Mouse (Mus musculus): Measurements from ENCODE around the gene Icam4. TPM values are rescaled to one million over a fixed set of nuclear protein-coding genes. Genes with fewer than 3 reads are reported as not detected.

The Icam4 gene
- polyA plus RNA-seq, 1 experiment from 2014 or later: 0.50 TPM

DNA sequence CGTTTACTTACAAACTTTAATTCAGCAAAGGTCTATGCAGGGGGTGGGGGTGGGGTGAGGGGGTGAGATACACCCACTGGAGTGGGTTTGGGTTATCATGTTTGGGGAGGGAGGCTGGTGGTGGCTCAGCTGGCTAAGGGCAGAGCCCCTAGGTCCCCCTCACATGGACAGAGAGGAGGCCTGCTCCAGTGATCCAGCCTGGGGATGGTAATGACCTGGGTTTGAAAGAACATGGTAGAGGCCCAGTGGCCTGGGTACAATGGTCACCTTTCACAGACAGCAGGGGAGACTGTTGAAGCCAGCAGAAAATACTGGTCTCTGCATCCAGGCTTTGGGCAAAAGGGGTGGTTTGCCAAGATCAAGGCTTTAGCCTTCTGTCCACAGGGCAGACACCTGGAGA lies 45.0 kb downstream of the Icam4 start:
- no peak overlapping the region; the same call in 1 of the 2 replicates for H3K27ac ChIP-seq (replicated peaks)

DNA sequence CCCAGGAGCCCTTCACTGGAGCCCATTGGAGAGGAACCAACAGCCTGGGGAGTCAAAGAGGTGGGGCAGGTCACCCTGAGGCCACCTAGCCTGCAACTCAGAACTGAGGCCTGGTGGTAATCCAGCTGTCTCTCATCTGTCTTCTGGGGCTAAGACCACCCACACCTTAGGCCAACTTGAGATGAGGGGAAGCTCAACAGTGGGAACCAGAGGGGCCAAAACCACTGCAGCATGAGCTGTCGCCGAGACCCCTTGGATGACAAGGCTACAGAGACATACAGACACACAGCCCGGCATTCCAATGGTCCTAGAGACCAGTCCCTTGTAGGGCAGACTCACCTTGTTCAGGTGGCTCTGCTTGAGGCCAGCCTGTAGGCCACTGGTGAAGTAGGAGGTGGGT lies 46.5 kb downstream of the Icam4 start:
- 83% methylated on average over 3 of the region's 3 CpGs for WGBS
- Histone ChIP-seq H3K27me3 (ENCODE audit: control insufficient read depth, insufficient read depth, low read length) (no peaks in the 10 kb centered on the region), H3K9ac (ENCODE audit: low read length) (no peak overlapping the region), H3K27ac (replicated peaks) (no peak overlapping the region), H3K4me1 (replicated peaks; ENCODE audit: control insufficient read depth, insufficient read depth) (no peaks in the 10 kb centered on the region), H3K36me3 (ENCODE audit: control insufficient read depth, insufficient read depth, low read length) (peaks cover 13% of the 10 kb centered on the region), H3K9me3 (ENCODE audit: control insufficient read depth, low read length) (no peaks in the 10 kb centered on the region), H3K4me2 (replicated peaks; ENCODE audit: low read depth) (no peak overlapping the region), H3K4me3 (ENCODE audit: low read depth, low read length) (no peak overlapping the region)
- ATAC-seq (ENCODE audit: low FRiP score, low TSS enrichment): no peak
- TF ChIP-seq EP300 (optimal IDR thresholded peaks at IDR 0.05): no peak
- no peak for TF ChIP-seq CTCF (IDR thresholded peaks at IDR 0.05; ENCODE audit: low read depth)
- no peak for DNase-seq (ENCODE audit: low spot score)

More for the DNA sequence above, 45.0 kb downstream of the Icam4 start:
- peaks cover 14% of the 10 kb centered on the region for H3K36me3 ChIP-seq (ENCODE audit: control insufficient read depth, insufficient read depth, low read length)
- TF ChIP-seq CTCF (IDR thresholded peaks at IDR 0.05; ENCODE audit: low read depth) (no peak), EP300 (optimal IDR thresholded peaks at IDR 0.05) (no peak)
- H3K9me3 ChIP-seq (ENCODE audit: control insufficient read depth, low read length): no peaks in the 10 kb centered on the region
- no peaks in the 10 kb centered on the region for H3K27me3 ChIP-seq (ENCODE audit: control insufficient read depth, insufficient read depth, low read length)
- H3K4me1 ChIP-seq (replicated peaks; ENCODE audit: control insufficient read depth, insufficient read depth): no peaks in the 10 kb centered on the region
- H3K4me2 ChIP-seq (replicated peaks; ENCODE audit: low read depth): no peak overlapping the region
- WGBS: 67% methylated on average over 1 of the region's 1 CpGs
- ATAC-seq (ENCODE audit: low FRiP score, low TSS enrichment): no peak
- no peak for DNase-seq (ENCODE audit: low spot score)
- H3K4me3 ChIP-seq (ENCODE audit: low read depth, low read length): no peak overlapping the region
- H3K9ac ChIP-seq (ENCODE audit: low read length): no peak overlapping the region

MicroRNA genes within 50 kb of the gene (microRNA counts, 519-probe panel; counts per million panel counts)
- not detected for microRNA mmu-miR-1900

Small RNAs within 50 kb of the gene (microRNA-seq; reads per million reads assigned to microRNA genes)
- not detected for gene Mir1900
- gene Mir7082: not detected

Other genes with a start within 250 kb of the Icam4 start
- gene Col5a3, start 214.3 kb upstream of the Icam4 start, polyA plus RNA-seq (2015; fragmentation: Nextera tagmentation; extraction: Ambion mirVana): 2.4 and 2.6 TPM in 2 replicates
- not detected in 2 replicates for gene Rdh8, start 210.9 kb upstream of the Icam4 start, polyA plus RNA-seq (2015; fragmentation: Nextera tagmentation; extraction: Ambion mirVana)
- gene A230050P20Rik, start 160.7 kb upstream of the Icam4 start, polyA plus RNA-seq (2015; fragmentation: Nextera tagmentation; extraction: Ambion mirVana): 6.9 TPM in 2 replicates
- 7.7 and 7.9 TPM in 2 replicates for gene Angptl6, start 149.6 kb upstream of the Icam4 start, polyA plus RNA-seq (2015; fragmentation: Nextera tagmentation; extraction: Ambion mirVana)
- gene Ppan, start 141.2 kb upstream of the Icam4 start, polyA plus RNA-seq (2015; fragmentation: Nextera tagmentation; extraction: Ambion mirVana): 32.4 and 37.3 TPM in 2 replicates
- gene Eif3g, start 130.8 kb upstream of the Icam4 start, polyA plus RNA-seq (2015; fragmentation: Nextera tagmentation; extraction: Ambion mirVana): 215 and 221 TPM in 2 replicates
- 17.9 TPM in 2 replicates for gene Dnmt1, start 69.5 kb upstream of the Icam4 start, polyA plus RNA-seq (2015; fragmentation: Nextera tagmentation; extraction: Ambion mirVana)
- gene S1pr2, start 52.6 kb upstream of the Icam4 start, polyA plus RNA-seq (2015; fragmentation: Nextera tagmentation; extraction: Ambion mirVana): 16.3 and 19.4 TPM in 2 replicates
- 87.3 and 90.2 TPM in 2 replicates for gene Mrpl4, start 26.6 kb upstream of the Icam4 start, polyA plus RNA-seq (2015; fragmentation: Nextera tagmentation; extraction: Ambion mirVana)
- gene Icam1, start 13.4 kb upstream of the Icam4 start, polyA plus RNA-seq (2015; fragmentation: Nextera tagmentation; extraction: Ambion mirVana): 9.5 and 11.9 TPM in 2 replicates
- gene Icam5, start 2.7 kb downstream of the Icam4 start, polyA plus RNA-seq (2015; fragmentation: Nextera tagmentation; extraction: Ambion mirVana): 0.15 and 0.27 TPM in 2 replicates
- not detected in 2 replicates for gene Zglp1, start 37.7 kb downstream of the Icam4 start, polyA plus RNA-seq (2015; fragmentation: Nextera tagmentation; extraction: Ambion mirVana)
- 0.11 and 0.24 TPM in 2 replicates for gene Gm49373, start 43.7 kb downstream of the Icam4 start, polyA plus RNA-seq (2015; fragmentation: Nextera tagmentation; extraction: Ambion mirVana)
- 39.4 and 42.3 TPM in 2 replicates for gene Fdx1l, start 44.2 kb downstream of the Icam4 start, polyA plus RNA-seq (2015; fragmentation: Nextera tagmentation; extraction: Ambion mirVana)
- 0.28 and 0.86 TPM in 2 replicates for gene Gm38431, start 62.6 kb downstream of the Icam4 start, polyA plus RNA-seq (2015; fragmentation: Nextera tagmentation; extraction: Ambion mirVana)
- 15.0 and 18.3 TPM in 2 replicates for gene Raver1, start 62.6 kb downstream of the Icam4 start, polyA plus RNA-seq (2015; fragmentation: Nextera tagmentation; extraction: Ambion mirVana)
- 6.8 and 7.1 TPM in 2 replicates for gene Tyk2, start 101.9 kb downstream of the Icam4 start, polyA plus RNA-seq (2015; fragmentation: Nextera tagmentation; extraction: Ambion mirVana)
- 161 TPM in 2 replicates for gene Cdc37, start 120.6 kb downstream of the Icam4 start, polyA plus RNA-seq (2015; fragmentation: Nextera tagmentation; extraction: Ambion mirVana)
- gene Pde4a, start 136.3 kb downstream of the Icam4 start, polyA plus RNA-seq (2015; fragmentation: Nextera tagmentation; extraction: Ambion mirVana): 2.5 and 3.0 TPM in 2 replicates
- gene Keap1, start 210.0 kb downstream of the Icam4 start, polyA plus RNA-seq (2015; fragmentation: Nextera tagmentation; extraction: Ambion mirVana): 37.2 and 40.8 TPM in 2 replicates
- 4.7 and 5.0 TPM in 2 replicates for gene S1pr5, start 219.1 kb downstream of the Icam4 start, polyA plus RNA-seq (2015; fragmentation: Nextera tagmentation; extraction: Ambion mirVana)
- 38.6 and 41.7 TPM in 2 replicates for gene Atg4d, start 235.9 kb downstream of the Icam4 start, polyA plus RNA-seq (2015; fragmentation: Nextera tagmentation; extraction: Ambion mirVana)